Mouse (Mus musculus) adrenal gland, postnatal 10 days (tissue): ENCODE measurements around the gene 1700123O20Rik. TPM values are rescaled to one million over a fixed set of nuclear protein-coding genes. Genes with fewer than 3 reads are reported as not detected.

Experiments used
- DNase-seq: peaks from one replicate; pipeline ENCODE4 v3.0.0; 2021; ENCODE audit warnings: mixed read lengths
- total RNA-seq, 2 experiments: library from RNA; stranded (reverse); gene quantifications; 2 replicates each; pipeline ENCODE4 v1.2.3; 2021

1700123O20Rik gene
- total RNA-seq, 2 experiments from 2014 or later, result 35.5 to 36.6 TPM

DNA sequence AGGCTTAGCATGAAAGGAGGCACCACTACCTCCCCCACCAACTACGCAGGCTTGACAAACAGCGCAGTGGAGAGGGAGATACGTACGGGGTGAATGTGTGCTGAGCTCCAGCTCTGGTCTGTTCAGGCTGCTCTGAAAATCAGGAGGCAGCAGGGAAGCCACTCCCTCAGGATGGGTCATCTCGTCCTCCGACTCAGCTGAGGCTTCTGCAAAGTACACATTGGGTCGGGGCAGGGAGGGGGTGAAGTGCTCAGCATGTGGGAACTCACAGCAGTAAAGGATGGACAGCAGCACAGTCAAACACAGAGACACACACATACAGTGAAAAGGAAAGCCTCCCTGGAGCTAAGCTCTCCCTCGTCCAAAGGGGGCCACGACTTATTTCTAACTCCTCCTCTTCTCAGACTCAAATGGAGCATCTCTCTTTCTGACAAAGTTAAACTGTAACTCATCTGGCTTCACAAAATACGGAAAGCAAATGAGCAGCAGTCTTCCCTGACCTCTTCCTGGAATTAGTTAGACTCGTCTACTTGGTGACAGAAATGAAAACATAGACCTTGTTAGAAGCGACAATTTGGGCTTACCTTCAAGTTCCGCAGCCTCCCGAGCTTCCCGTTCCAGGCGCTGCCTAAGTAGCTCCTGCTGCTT, 7.2 kb upstream of the 1700123O20Rik start:
- DNase-seq, result no peak

GRCm38 (mm10) chr14:54682396-54682795, 3.6 kb upstream of the 1700123O20Rik start:
- DNase-seq, result no peak

DNA sequence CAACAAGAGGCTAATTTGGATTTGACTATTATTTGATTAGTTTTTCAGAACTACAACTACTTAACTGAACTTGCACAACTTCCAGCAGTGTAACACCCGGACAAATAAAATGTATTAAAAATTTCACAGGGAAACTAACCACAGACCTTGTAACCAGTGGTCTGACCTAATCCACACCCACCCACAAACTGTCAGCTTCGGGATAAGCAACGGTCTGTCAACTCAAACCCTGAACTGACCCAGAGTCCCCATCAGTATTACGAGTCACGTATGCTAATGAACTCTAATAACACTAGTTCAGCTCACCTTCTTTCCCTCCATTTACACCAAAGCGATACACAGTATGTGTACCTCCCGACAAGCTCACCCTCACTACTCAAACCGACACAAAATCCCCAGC, 545 bp upstream of the 1700123O20Rik start:
- no peak for DNase-seq

DNA sequence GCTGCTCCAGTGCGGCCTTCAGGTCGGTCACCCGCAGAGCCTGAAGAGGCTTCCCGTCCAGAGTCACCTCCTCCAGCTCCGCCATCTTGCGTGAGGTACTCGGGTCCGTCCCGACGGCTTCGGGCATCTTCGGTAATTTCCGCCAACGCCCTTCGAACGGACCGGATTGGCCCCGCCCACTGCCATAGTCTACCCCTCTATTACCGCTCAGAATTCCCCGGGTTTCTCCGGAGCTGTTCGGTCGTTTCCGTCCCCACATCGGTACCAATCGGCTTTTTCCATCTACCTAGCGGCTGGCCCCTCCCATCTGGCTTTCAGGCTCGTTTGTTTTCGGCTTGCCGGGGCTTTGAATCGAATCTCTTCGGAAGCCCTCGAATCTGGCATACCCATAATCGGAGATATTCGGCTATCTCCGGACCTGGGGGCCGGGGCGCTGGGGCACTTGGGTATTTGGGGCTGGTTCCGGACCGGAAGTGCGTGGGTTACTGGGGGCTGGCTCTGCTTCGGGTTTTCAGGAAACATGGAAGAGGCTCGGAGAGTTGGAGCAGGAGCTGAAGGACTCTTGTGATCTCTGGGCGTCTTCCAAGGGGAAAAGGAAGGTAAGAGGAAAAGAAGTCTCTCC, 617 bp downstream of the 1700123O20Rik start, which contains the start of gene Acin1:
TSS of gene Acin1 (minus strand) at position 410 of the 622 bp plus-strand sequence.
- peak; percentile 100 for DNase-seq

GRCm38 (mm10) chr14:54687251-54687650, 1.2 kb downstream of the 1700123O20Rik start:
- no peak for DNase-seq

DNA sequence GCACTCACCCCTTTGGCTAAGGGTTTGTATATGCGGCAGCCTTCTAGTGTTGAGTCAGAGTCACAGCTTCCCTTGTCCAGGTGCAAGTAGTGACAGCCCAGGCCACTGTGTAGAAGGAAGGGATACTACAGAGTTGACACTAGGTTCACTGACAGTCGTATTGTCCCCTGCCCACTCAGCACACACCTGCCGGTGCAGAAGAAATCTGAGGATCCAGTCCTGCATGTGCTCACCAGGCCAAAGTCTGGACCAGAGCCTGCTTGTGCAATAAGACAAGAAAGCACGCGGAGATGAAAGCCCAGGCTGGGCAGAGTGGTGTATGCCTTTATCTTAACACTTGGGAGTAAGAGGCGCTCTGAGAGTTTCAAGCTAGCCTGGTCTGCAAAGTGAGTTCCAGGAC, 9.0 kb downstream of the 1700123O20Rik start:
- no peak for DNase-seq

- no peak for DNase-seq
Measured at GRCm38 (mm10) chr14:54696752-54697151, 10.7 kb downstream of the 1700123O20Rik start.

DNA sequence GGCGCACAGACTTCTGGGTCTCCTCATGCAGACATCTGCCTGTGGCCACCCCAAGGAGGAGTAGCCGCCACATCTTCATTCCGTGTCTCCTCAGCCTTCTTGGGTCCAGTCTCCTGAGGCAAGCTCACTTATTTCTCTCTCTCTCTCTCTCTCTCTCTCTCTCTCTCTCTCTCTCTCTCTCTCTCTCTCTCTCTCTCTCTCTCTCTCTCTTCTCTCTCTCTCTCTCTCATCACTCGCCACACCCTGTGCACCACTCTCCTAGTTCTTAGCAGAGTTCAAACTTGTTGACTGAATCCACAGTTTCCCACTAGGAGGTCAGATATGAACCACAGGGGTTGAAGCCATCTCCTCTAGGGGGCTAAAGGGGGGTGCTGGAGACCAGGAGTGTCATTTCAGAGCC, 12.7 kb downstream of the 1700123O20Rik start, which contains the start of gene Gm29776:
TSS of gene Gm29776 (minus strand) at position 101 of the 400 bp plus-strand sequence.
- no peak for DNase-seq

DNA sequence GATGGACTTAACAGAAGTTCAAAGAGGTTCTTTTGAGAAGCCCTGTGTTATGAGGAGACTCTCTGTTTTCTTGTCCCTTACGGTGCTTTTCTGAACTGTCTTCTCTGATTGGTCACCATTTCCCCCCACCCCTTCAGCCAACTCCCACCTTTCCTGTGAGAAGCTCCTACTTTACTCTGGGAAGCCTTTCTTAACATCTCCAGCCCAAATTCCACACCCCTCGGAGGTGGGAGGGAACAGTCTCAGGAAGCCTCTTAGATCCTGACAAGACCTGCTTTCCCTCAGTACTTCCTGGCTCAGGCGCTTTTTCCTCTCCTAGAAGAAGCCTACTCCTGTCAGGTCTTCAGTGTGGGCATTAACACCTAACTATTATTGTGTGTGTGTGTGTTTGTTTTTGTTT, 13.6 kb downstream of the 1700123O20Rik start:
- no peak for DNase-seq

- DNase-seq, result peak; percentile 91
Measured at GRCm38 (mm10) chr14:54701298-54701697, 15.3 kb downstream of the 1700123O20Rik start.

DNA sequence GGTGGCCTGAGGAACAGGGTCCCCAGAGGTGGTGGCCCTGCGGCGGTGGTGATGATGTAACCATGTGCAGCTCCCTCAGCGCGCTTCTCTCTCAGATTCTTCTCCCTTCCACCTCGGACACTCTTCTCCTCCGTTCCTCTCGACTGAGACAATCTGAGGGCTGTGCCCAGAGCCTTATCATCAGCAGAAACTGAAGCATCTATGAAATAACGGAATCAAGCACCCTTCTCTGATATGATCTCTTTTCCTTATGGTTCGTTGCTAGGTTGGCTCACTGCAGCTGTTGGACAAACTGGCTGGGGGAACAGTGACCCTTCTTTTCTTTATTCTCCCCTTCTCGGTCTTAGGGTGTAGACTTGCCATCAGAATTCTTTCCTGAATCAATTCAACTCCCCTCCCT, 17.2 kb downstream of the 1700123O20Rik start:
- DNase-seq, result no peak

DNA sequence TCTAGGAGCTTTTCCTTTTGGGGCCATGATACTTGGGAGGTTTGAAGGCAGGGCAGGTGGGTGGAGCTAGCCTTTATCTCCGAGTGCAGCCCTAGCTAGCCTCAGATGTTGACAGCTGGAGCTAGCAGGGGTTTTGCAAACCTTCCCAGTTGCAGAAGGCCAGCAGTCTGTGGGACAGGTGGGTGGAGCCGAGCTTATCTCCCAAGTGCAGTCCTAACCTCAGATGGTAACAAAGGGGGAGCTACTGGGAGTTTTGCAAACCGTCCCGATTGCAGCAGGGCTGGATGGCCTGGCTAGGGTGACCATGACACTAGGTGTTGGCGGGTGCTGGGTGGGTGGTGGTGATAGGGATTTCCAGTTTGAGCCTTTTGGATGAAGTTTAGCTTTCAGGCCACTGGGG, 19.8 kb downstream of the 1700123O20Rik start:
- DNase-seq, result peak; percentile 26

DNA sequence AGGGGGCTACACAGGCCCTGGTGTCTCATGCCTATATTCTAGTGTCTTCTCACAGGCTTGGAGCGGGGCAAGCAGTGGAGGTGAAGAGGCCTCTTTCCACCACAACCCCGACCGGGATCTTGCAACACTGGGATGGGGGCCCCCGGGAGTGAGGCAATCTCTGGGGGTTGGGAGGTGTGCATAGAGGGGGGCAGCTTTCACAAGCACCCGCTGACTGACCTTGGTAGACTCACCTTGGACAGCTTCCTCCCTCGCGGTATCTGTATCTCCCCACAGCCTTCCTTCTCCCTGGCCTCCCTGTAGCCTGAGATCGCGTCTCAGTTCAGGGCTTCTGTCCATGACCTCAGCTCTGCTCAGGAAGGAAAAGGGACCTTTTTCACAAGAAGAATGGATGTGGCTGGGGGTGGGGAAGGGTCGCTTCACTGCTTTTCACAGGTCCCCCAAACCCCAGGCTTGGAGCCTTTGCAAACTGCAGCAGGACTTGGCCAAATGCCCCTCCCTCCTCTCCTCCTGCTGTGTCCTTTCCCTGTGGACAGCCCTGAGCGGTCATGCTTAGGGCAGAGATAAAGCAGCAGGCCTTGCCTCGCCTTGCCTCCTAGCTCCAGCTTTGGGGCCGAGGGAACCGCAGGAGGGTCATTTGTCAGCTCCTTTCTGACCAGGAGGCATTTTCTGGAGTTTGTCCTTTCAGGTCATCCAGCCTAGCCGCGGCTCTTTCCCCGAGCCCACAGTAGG, 20.7 kb downstream of the 1700123O20Rik start:
- DNase-seq, result peak; percentile 37

- DNase-seq, result no peak
Measured at GRCm38 (mm10) chr14:54709054-54709453, 23.0 kb downstream of the 1700123O20Rik start.

- no peak for DNase-seq
Measured at GRCm38 (mm10) chr14:54712074-54712473, 26.1 kb downstream of the 1700123O20Rik start, which contains the start of gene Cebpe. Gene Cebpe (minus strand): TSS chr14:54712174.

- DNase-seq, result peak; percentile 35
Measured at GRCm38 (mm10) chr14:54712861-54713260, 26.8 kb downstream of the 1700123O20Rik start.

GRCm38 (mm10) chr14:54714121-54714520, 28.1 kb downstream of the 1700123O20Rik start:
- peak; percentile 76 for DNase-seq

GRCm38 (mm10) chr14:54714617-54715081, 28.6 kb downstream of the 1700123O20Rik start:
- DNase-seq, result peak; percentile 37

- DNase-seq, result no peak
Measured at GRCm38 (mm10) chr14:54715402-54715801, 29.4 kb downstream of the 1700123O20Rik start.

DNA sequence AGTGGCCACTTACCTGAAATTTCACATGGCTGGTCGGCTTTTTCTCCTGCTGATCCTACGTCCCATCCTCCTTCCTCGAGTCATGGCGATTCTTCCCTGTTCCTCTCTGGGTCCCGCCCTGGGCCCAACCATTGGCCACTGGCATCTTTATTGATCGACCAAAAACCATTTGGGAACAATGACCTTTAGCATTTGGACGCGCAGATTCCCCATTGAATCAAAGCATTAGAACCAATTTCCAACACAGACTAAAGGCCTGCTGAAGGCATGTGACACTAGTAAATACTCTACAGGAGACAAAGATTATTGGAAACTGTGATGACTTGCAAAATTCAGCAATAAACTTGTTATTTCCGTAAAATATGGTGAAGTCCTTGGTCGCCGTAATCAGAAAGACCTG, 34.0 kb downstream of the 1700123O20Rik start:
- DNase-seq, result no peak

DNA sequence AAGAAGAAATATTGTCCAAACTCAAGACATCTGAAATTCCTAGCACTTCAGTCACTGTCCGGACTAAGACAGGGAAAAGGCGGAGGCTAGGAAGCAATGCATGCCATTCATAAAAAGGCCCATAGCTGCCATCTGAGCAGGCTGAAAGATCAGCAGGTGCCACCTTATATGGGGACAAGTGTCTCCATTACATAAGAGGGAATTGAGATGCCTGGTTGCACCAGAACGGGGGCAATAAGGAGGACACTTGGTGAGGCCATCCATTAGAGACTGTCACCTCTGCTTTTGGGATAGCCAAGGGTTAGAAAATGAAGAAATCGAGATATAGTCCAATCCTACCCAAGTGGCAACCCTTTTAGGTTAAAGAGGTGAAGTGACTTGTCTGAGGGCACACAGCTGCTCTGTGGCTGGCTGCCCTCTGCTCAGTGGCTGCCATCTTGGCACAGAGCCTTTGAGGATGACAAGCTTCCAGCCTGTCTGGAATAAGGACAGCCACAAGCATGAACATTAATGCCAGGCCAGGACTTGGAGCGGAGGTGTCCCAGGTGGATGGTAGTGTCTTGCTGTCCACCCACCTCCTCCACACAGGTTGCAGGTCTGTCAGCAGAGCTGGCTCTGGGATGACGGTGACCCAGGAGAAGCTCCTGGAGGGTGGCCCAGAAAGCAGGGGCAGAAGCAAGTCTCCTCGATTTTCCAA, 34.8 kb downstream of the 1700123O20Rik start:
- peak; percentile 54 for DNase-seq

GRCm38 (mm10) chr14:54721711-54722110, 35.7 kb downstream of the 1700123O20Rik start:
- no peak for DNase-seq
